Mouse (Mus musculus) B cell, adult 2 months (primary cell): ENCODE data around the gene Teddm3.
"Not testable (repeated sequence)": the region's sequence is repeated elsewhere in the genome, so short reads cannot be mapped to it uniquely, and the experiment has no call there.

Source experiments
- DNase-seq, 2 experiments: peaks; one replicate each; pipeline ENCODE4 v3.0.0; 2022

Gene Teddm3

GRCm38 (mm10) chr16:21148451-21148850 lies 5.3 kb downstream of the Teddm3 start:
- not testable (repeated sequence) for DNase-seq

GRCm38 (mm10) chr16:21136312-21137083 lies 17.3 kb downstream of the Teddm3 start:
- no peak for DNase-seq

- not testable (repeated sequence) for DNase-seq
Measured at GRCm38 (mm10) chr16:21127666-21128065, 26.1 kb downstream of the Teddm3 start.

- DNase-seq, result not testable (repeated sequence)
Measured at GRCm38 (mm10) chr16:21122776-21123175, 31.0 kb downstream of the Teddm3 start.

- DNase-seq, result no peak
Measured at GRCm38 (mm10) chr16:21116078-21116477, 37.7 kb downstream of the Teddm3 start.

- DNase-seq, result no peak
Measured at GRCm38 (mm10) chr16:21109473-21109872, 44.3 kb downstream of the Teddm3 start.
